Mouse (Mus musculus) intestine, embryonic 14.5 days (tissue): ENCODE data around the gene Mettl17. TPM values are rescaled to one million over a fixed set of nuclear protein-coding genes. Genes with fewer than 3 reads are reported as not detected.
A peak's percentile ranks its signal among the peaks of the same experiment; 100 is the strongest.

Source experiments
- ATAC-seq: fragments of 200-750 bp; cut with Nextera tagmentation; replicated peaks from 2 replicates; pipeline ENCODE4 v1.8.0; 2017; ENCODE audit warnings: low read depth, moderate number of reproducible peaks, moderate TSS enrichment, moderate library complexity; ENCODE audit not compliant: low FRiP score, low TSS enrichment
- DNase-seq: peaks from one replicate; pipeline ENCODE4 v3.0.0-alpha.2; 2018; ENCODE audit warnings: low spot score
- H3K27ac ChIP-seq: fragments of 300-500 bp; sonication (generic); 2 replicates; pipeline ENCODE4 v1.5.1; 2014; ENCODE audit warnings: low read depth, mild to moderate bottlenecking, control low read depth
- H3K27me3 ChIP-seq: fragments of 300-500 bp; sonication (generic); replicated peaks from 2 replicates; pipeline ENCODE4 v1.6.1; 2014; ENCODE audit warnings: low read length, control low read depth; ENCODE audit not compliant: control insufficient read depth, insufficient read depth
- H3K36me3 ChIP-seq: fragments of 300-500 bp; sonication (generic); 2 replicates; pipeline ENCODE4 v1.6.1; 2014; ENCODE audit warnings: low read length, control low read depth; ENCODE audit not compliant: control insufficient read depth, insufficient read depth
- H3K4me1 ChIP-seq: fragments of 300-500 bp; sonication (generic); replicated peaks from 2 replicates; pipeline ENCODE4 v1.6.1; 2014; ENCODE audit warnings: low read length, control low read depth, mixed read lengths; ENCODE audit not compliant: control insufficient read depth, insufficient read depth
- H3K4me2 ChIP-seq: fragments of 300-500 bp; sonication (generic); 2 replicates; pipeline ENCODE4 v1.6.1; 2014; ENCODE audit warnings: low read length
- H3K4me3 ChIP-seq: fragments of 300-500 bp; sonication (generic); 2 replicates; pipeline ENCODE4 v1.5.1; 2014; ENCODE audit warnings: low read depth, low read length, control low read depth, mixed read lengths
- H3K9ac ChIP-seq: fragments of 300-500 bp; sonication (generic); 2 replicates; pipeline ENCODE4 v1.6.1; 2014; ENCODE audit warnings: mild to moderate bottlenecking, low read length
- H3K9me3 ChIP-seq: fragments of 300-500 bp; sonication (generic); 2 replicates; pipeline ENCODE4 v1.6.1; 2016; ENCODE audit warnings: low read length, control low read depth; ENCODE audit not compliant: control insufficient read depth
- WGBS: fragments of 180-500 bp; shearing (Covaris S2); extraction: QIAGEN DNeasy Blood & Tissue Kit; methylation state at CpG from one replicate; pipeline ENCODE4 v1.1.7; 2014; 5-methylcytosine and 5-hydroxymethylcytosine counted together
- polyA plus RNA-seq: library from polyadenylated mRNA; unstranded; fragments of >200 nt; fragmentation: Nextera tagmentation; extraction: Ambion mirVana; gene quantifications from 2 replicates; pipeline ENCODE4 v1.2.1, GENCODE M21; 2014

Mettl17 gene
- polyA plus RNA-seq, 1 experiment from 2014 or later, result 54.9 TPM

GRCm38 (mm10) chr14:51892191-51892939 lies 7.7 kb downstream of the Mettl17 start, which contains the start of gene Slc39a2:
Gene Slc39a2 (plus strand): TSS chr14:51892889.
- no peak for DNase-seq
- no peaks in the 10 kb centered on the region for H3K27me3 ChIP-seq
- H3K9me3 ChIP-seq, result no peaks in the 10 kb centered on the region
- H3K4me2 ChIP-seq, result no peak within 1 kb of the TSS
- no peaks in the 10 kb centered on the region for H3K4me1 ChIP-seq
- 84% methylated on average over 9 of the region's 9 CpGs for WGBS
- H3K27ac ChIP-seq, result no peak within 1 kb of the TSS
- peaks cover 46% of the 10 kb centered on the region for H3K36me3 ChIP-seq
- no peak within 1 kb of the TSS for H3K4me3 ChIP-seq
- no peak for ATAC-seq
- no peak within 1 kb of the TSS for H3K9ac ChIP-seq

DNA sequence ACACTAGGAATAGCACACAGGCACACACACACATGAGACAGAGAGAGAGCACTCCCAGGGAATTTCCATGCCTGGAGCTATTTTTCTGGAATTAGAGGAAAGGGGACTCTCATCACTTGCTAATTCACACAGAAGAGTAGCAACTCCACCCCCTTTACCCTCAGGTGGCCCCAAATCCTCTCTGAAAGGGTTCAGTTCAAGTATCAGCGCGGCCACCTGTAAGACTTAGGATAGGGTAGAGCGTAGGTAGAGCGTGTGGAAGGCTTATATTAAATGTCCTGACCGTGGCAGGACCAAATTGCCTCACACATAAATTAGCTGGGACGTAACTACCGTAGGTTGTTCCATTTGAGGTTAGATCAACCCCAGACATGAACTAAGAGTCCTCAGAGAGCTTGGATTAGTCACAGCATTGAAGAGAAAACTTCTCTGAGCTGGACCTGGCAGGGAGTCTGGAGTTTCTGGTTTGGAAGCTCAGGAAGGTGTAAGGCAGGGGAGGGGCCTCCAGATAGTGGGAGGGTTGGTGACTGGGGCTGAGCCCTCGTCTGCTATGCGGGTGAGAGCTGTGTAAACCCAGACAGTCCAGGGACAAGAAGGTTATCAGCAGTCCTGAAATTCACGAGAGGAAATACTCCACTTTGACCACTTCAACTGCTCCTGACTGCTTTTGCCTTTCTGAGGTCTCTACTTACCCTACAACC lies 8.6 kb downstream of the Mettl17 start:
- DNase-seq (no peak), ATAC-seq (peak; percentile 51; the same call in 1 of the 2 replicates)
- Histone ChIP-seq H3K27ac (no peak overlapping the region), H3K4me2 (no peak overlapping the region), H3K27me3 (no peaks in the 10 kb centered on the region), H3K9me3 (no peaks in the 10 kb centered on the region), H3K4me3 (no peak overlapping the region), H3K9ac (no peak overlapping the region), H3K36me3 (peaks cover 37% of the 10 kb centered on the region), H3K4me1 (no peaks in the 10 kb centered on the region)
- 29% methylated on average over 10 of the region's 10 CpGs for WGBS

- H3K9ac ChIP-seq, result no peak overlapping the region
- H3K27ac ChIP-seq, result no peak overlapping the region
- peaks cover 31% of the 10 kb centered on the region for H3K36me3 ChIP-seq
- no peaks in the 10 kb centered on the region for H3K4me1 ChIP-seq
- no peaks in the 10 kb centered on the region for H3K9me3 ChIP-seq
- H3K4me2 ChIP-seq, result no peak overlapping the region
- WGBS, result 49% methylated on average over 3 of the region's 3 CpGs
- H3K4me3 ChIP-seq, result no peak overlapping the region
- no peak; the same call in 1 of the 2 replicates for ATAC-seq
- no peak for DNase-seq
- no peaks in the 10 kb centered on the region for H3K27me3 ChIP-seq
Observed at GRCm38 (mm10) chr14:51893809-51894208, 9.2 kb downstream of the Mettl17 start.

- Histone ChIP-seq H3K9me3 (no peaks in the 10 kb centered on the region), H3K36me3 (peaks cover 19% of the 10 kb centered on the region), H3K4me3 (no peak overlapping the region), H3K27me3 (no peaks in the 10 kb centered on the region), H3K4me1 (no peaks in the 10 kb centered on the region), H3K9ac (no peak overlapping the region), H3K4me2 (no peak overlapping the region), H3K27ac (no peak overlapping the region)
- 79% methylated on average over 14 of the region's 14 CpGs for WGBS
- ATAC-seq, result no peak
- DNase-seq, result no peak
Observed at GRCm38 (mm10) chr14:51895071-51895470, 10.4 kb downstream of the Mettl17 start.

- Histone ChIP-seq H3K27ac (no peak overlapping the region), H3K9ac (no peak overlapping the region), H3K27me3 (no peaks in the 10 kb centered on the region), H3K4me3 (no peak overlapping the region), H3K4me2 (no peak overlapping the region), H3K36me3 (peaks cover 9% of the 10 kb centered on the region), H3K4me1 (no peaks in the 10 kb centered on the region), H3K9me3 (no peaks in the 10 kb centered on the region)
- WGBS, result 68% methylated on average over 6 of the region's 6 CpGs
- no peak for DNase-seq
- no peak for ATAC-seq
Observed at GRCm38 (mm10) chr14:51896019-51896418, 11.4 kb downstream of the Mettl17 start.

- Histone ChIP-seq H3K9ac (no peak overlapping the region), H3K4me2 (no peak overlapping the region), H3K9me3 (no peaks in the 10 kb centered on the region), H3K27ac (no peak overlapping the region), H3K4me3 (no peak overlapping the region), H3K27me3 (no peaks in the 10 kb centered on the region), H3K4me1 (no peaks in the 10 kb centered on the region), H3K36me3 (peaks cover 3% of the 10 kb centered on the region)
- ATAC-seq (no peak), DNase-seq (no peak)
- WGBS, result 70% methylated on average over 8 of the region's 8 CpGs
Observed at GRCm38 (mm10) chr14:51896539-51897170, 12.0 kb downstream of the Mettl17 start.

GRCm38 (mm10) chr14:51899351-51899750 lies 14.7 kb downstream of the Mettl17 start:
- Histone ChIP-seq H3K9ac (no peak overlapping the region), H3K4me1 (no peaks in the 10 kb centered on the region), H3K4me3 (no peak overlapping the region), H3K36me3 (no peaks in the 10 kb centered on the region), H3K9me3 (no peaks in the 10 kb centered on the region), H3K27ac (no peak overlapping the region), H3K27me3 (no peaks in the 10 kb centered on the region), H3K4me2 (no peak overlapping the region)
- no peak for ATAC-seq
- DNase-seq, result no peak
- WGBS, result 81% methylated on average over 1 of the region's 1 CpGs

GRCm38 (mm10) chr14:51902806-51903710 lies 18.4 kb downstream of the Mettl17 start:
- no peak overlapping the region for H3K9ac ChIP-seq
- H3K27me3 ChIP-seq, result no peaks in the 10 kb centered on the region
- H3K27ac ChIP-seq, result no peak overlapping the region
- H3K4me1 ChIP-seq, result no peaks in the 10 kb centered on the region
- WGBS, result 53% methylated on average over 9 of the region's 9 CpGs
- no peaks in the 10 kb centered on the region for H3K36me3 ChIP-seq
- ATAC-seq (peak; percentile 59), DNase-seq (peak; percentile 92)
- no peaks in the 10 kb centered on the region for H3K9me3 ChIP-seq
- no peak overlapping the region for H3K4me2 ChIP-seq
- H3K4me3 ChIP-seq, result no peak overlapping the region
